ENCODE assay signal across 14 mouse cellular contexts in the genomic region with DNA sequence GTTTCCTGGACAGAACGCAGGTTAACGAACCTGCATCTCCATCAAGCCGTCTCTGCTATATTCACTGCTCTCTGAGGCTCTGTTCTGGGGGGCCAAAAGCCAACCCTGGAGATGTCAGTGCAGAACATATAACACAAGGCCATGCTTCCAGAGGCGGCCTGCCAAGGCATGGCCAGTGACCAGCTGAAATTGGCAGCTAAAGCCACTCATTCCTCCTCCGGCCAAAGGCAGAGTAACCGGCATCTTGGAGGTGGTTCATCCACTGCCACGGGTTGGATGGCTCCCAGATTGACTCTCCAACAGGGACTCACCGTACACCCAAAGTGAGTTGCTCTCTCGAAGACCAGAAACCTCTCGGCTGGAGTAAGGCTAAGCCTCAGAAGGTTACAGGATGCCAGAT. TPM values are rescaled to one million over a fixed set of nuclear protein-coding genes. Genes with fewer than 3 reads are reported as not detected.
A peak's percentile ranks its signal among the peaks of the same experiment; 100 is the strongest.
DNase-seq lines count a peak whose midpoint lies in the region; ATAC-seq and TF ChIP-seq lines count a peak whose summit lies in the region.
"Had no signal": no experiment of that assay in that cellular context is flagged by ENCODE, and none has a peak within 500 bp of the region (broad histone marks: within the 10 kb centered on the region; RNA-seq: fewer than 3 reads in every experiment).

No protein-coding gene starts in this region.

- no peak overlapping the region for H3K4me3 ChIP-seq in hindbrain, postnatal 0 days (ENCODE audit: low read length)
- no peak overlapping the region for H3K4me3 ChIP-seq in hindbrain, embryonic 14.5 days (replicated peaks; ENCODE audit: low read length)
- H3K4me3 ChIP-seq in embryonic facial prominence, embryonic 10.5 days: no peak overlapping the region
- H3K4me3 ChIP-seq: hindbrain, embryonic 13.5 days; midbrain, embryonic 12.5 days had no signal

- no peaks in the 10 kb centered on the region for H3K36me3 ChIP-seq in hindbrain, postnatal 0 days (ENCODE audit: insufficient read depth, low read length)
- no peaks in the 10 kb centered on the region for H3K36me3 ChIP-seq in hindbrain, embryonic 14.5 days (replicated peaks; ENCODE audit: control insufficient read depth, insufficient read depth)
- H3K36me3 ChIP-seq in embryonic facial prominence, embryonic 10.5 days (replicated peaks): no peaks in the 10 kb centered on the region
- H3K36me3 ChIP-seq: hindbrain, embryonic 13.5 days; midbrain, embryonic 12.5 days had no signal

- peak; percentile 31 for DNase-seq in adrenal gland, adult 2 months
- DNase-seq in adrenal gland, adult (ENCODE audit: inconsistent age in 2 of 2, low spot score in 1 of 2): no peak
- DNase-seq in hindbrain, postnatal 0 days (ENCODE audit: low spot score): peak; percentile 37
- DNase-seq in hindbrain, embryonic 14.5 days (ENCODE audit: low spot score): no peak
- peak; percentile 32 for DNase-seq in cerebellum, adult 11 months
- DNase-seq in embryonic facial prominence, embryonic 10.5 days (ENCODE audit: low spot score): peak; percentile 5
- no peak for DNase-seq in kidney, postnatal 25 days
- DNase-seq in left cerebral cortex, postnatal 36 days (ENCODE audit: low spot score in 2 of 2): no peak
- DNase-seq: layer of hippocampus, postnatal 36 days; lung, postnatal 14 days had no signal

- H3K9me3 ChIP-seq in hindbrain, postnatal 0 days (ENCODE audit: low read length): no peaks in the 10 kb centered on the region
- H3K9me3 ChIP-seq in hindbrain, embryonic 14.5 days (ENCODE audit: control insufficient read depth, low read length): no peaks in the 10 kb centered on the region
- H3K9me3 ChIP-seq in embryonic facial prominence, embryonic 10.5 days: no peaks in the 10 kb centered on the region
- H3K9me3 ChIP-seq: hindbrain, embryonic 13.5 days; midbrain, embryonic 12.5 days had no signal

- ATAC-seq in hindbrain, postnatal 0 days: no peak
- ATAC-seq in hindbrain, embryonic 14.5 days (ENCODE audit: low FRiP score): no peak
- ATAC-seq: forebrain, embryonic 14.5 days had no signal

- intact Hi-C loops in left cerebral cortex, postnatal 36 days (cut with DNase I): no loop called here

- no peak overlapping the region for H3K9ac ChIP-seq in hindbrain, postnatal 0 days (replicated peaks; ENCODE audit: low read length)
- no peak overlapping the region for H3K9ac ChIP-seq in hindbrain, embryonic 14.5 days
- H3K9ac ChIP-seq: hindbrain, embryonic 13.5 days; midbrain, embryonic 12.5 days had no signal

- no peak overlapping the region for H3K27ac ChIP-seq in hindbrain, postnatal 0 days
- no peak overlapping the region for H3K27ac ChIP-seq in hindbrain, embryonic 14.5 days
- H3K27ac ChIP-seq in embryonic facial prominence, embryonic 10.5 days (replicated peaks): no peak overlapping the region
- H3K27ac ChIP-seq: hindbrain, embryonic 13.5 days; midbrain, embryonic 12.5 days had no signal

- no peak overlapping the region for H3K4me2 ChIP-seq in hindbrain, postnatal 0 days (ENCODE audit: low read depth, low read length)
- H3K4me2 ChIP-seq in hindbrain, embryonic 14.5 days (replicated peaks): no peak overlapping the region
- H3K4me2 ChIP-seq: hindbrain, embryonic 13.5 days; liver, embryonic 11.5 days; midbrain, embryonic 12.5 days had no signal

- TF ChIP-seq CTCF in hindbrain, postnatal 0 days (IDR thresholded peaks at IDR 0.05; ENCODE audit: low read depth): no peak

- WGBS in hindbrain, postnatal 0 days: 72% methylated on average over 10 of the region's 10 CpGs
- WGBS in hindbrain, embryonic 14.5 days: 88% methylated on average over 10 of the region's 10 CpGs
- WGBS in embryonic facial prominence, embryonic 10.5 days: 90% methylated on average over 10 of the region's 10 CpGs

- H3K27me3 ChIP-seq in hindbrain, postnatal 0 days (ENCODE audit: insufficient read depth, low read length): no peaks in the 10 kb centered on the region
- no peaks in the 10 kb centered on the region for H3K27me3 ChIP-seq in hindbrain, embryonic 14.5 days (ENCODE audit: control insufficient read depth, insufficient read depth, low read length)
- no peaks in the 10 kb centered on the region for H3K27me3 ChIP-seq in embryonic facial prominence, embryonic 10.5 days (replicated peaks; ENCODE audit: low read depth, poor library complexity, severe bottlenecking)
- H3K27me3 ChIP-seq: hindbrain, embryonic 13.5 days; midbrain, embryonic 12.5 days had no signal

- H3K4me1 ChIP-seq in hindbrain, postnatal 0 days (ENCODE audit: insufficient read depth, low read length): no peaks in the 10 kb centered on the region
- no peaks in the 10 kb centered on the region for H3K4me1 ChIP-seq in hindbrain, embryonic 14.5 days (replicated peaks; ENCODE audit: control insufficient read depth, insufficient read depth, low read length)
- no peaks in the 10 kb centered on the region for H3K4me1 ChIP-seq in embryonic facial prominence, embryonic 10.5 days
- H3K4me1 ChIP-seq: hindbrain, embryonic 13.5 days; midbrain, embryonic 12.5 days had no signal

RNA-seq across cellular contexts. Expression of a gene that starts 15.7 kb away (rescaled TPM):
- 10 to 100 TPM; 19.5 to 36.4 TPM for total RNA-seq in adrenal gland, adult 2 months (2021)
- polyA plus RNA-seq in adrenal gland, adult 2 months (2012; rRNA removed): 6.8 and 8.8 TPM in 2 replicates
- 3.6 and 6.1 TPM in 2 replicates for total RNA-seq in hindbrain, postnatal 0 days (2014; rRNA removed)
- polyA plus RNA-seq in hindbrain, postnatal 0 days (2015; fragmentation: Nextera tagmentation; extraction: Ambion mirVana): 0.60 and 1.3 TPM in 2 replicates
- 1.1 and 2.2 TPM in 2 replicates for polyA plus RNA-seq in hindbrain, embryonic 14.5 days (2014; fragmentation: Nextera tagmentation; extraction: Ambion mirVana)
- polyA plus RNA-seq in embryonic facial prominence, embryonic 10.5 days (2016; fragmentation: Nextera tagmentation; extraction: Ambion mirVana): 2.5 and 2.6 TPM in 2 replicates
- 1 to 10 TPM; 3.2 to 3.9 TPM for total RNA-seq in left cerebral cortex, postnatal 36 days (2021)

Comparison
In these comparisons a context has a peak if more than half of its experiments do, and no peak if none do; other contexts are left out.
1. DNase-seq: peak in adrenal gland, adult 2 months (single experiment), hindbrain, postnatal 0 days (single experiment), cerebellum, adult 11 months (single experiment) and embryonic facial prominence, embryonic 10.5 days (single experiment); none in adrenal gland, adult (0 of 2), hindbrain, embryonic 14.5 days (single experiment), kidney, postnatal 25 days (0 of 2) and left cerebral cortex, postnatal 36 days (0 of 2).